Mouse (Mus musculus): ENCODE measurements around the gene Tex26. TPM values are rescaled to one million over a fixed set of nuclear protein-coding genes. Genes with fewer than 3 reads are reported as not detected.

Gene Tex26
- polyA plus RNA-seq, 1 experiment from 2014 or later: 0.30 TPM

DNA sequence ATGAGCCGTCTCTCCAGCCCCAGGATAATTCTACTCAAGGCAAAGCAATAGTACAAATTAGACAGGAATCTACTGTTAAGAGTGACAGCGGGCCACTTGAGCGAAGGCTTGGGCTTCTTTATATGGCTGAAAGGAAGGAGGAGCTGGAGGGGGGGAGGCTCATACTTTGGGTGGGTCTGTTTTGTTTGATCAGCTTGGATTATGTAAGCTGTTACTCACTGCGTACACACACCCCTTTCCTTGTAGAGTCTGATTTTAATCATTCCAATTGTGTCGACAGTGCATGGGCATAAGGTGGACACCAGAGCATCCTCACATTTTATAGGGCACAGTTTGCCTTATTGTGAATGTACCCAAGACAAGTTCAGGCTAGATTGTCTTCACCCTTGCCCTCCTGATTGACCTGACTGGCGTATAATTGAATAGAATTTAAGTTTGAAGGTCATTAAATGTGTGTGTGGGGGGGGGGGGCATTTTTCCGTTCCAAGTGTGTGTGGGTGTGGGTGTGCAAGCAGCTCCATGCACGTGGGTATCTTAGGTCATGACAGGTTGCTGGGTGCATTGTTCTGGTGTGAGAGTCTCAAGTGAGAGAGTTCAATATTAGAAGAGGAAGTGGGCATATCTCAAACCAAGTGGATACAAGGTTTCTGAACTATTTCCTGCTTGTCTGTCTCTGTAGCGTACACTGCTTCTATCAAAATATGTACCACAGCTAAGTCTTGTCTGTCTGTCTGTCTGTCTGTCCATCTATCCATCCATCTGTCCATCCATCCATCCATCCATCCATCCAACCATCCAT, 24.9 kb upstream of the Tex26 start:
- H3K27me3 ChIP-seq (ENCODE audit: low read depth, poor library complexity, severe bottlenecking): peaks cover 45% of the 10 kb centered on the region
- H3K4me3 ChIP-seq: no peak overlapping the region
- 85% methylated on average over 9 of the region's 9 CpGs for whole genome bisulfite sequencing
- DNase-seq (ENCODE audit: low spot score): no peak
- H3K4me1 ChIP-seq: peaks cover 14% of the 10 kb centered on the region
- no peaks in the 10 kb centered on the region for H3K36me3 ChIP-seq
- no peak overlapping the region for H3K27ac ChIP-seq
- no peaks in the 10 kb centered on the region for H3K9me3 ChIP-seq (replicated peaks)

DNA sequence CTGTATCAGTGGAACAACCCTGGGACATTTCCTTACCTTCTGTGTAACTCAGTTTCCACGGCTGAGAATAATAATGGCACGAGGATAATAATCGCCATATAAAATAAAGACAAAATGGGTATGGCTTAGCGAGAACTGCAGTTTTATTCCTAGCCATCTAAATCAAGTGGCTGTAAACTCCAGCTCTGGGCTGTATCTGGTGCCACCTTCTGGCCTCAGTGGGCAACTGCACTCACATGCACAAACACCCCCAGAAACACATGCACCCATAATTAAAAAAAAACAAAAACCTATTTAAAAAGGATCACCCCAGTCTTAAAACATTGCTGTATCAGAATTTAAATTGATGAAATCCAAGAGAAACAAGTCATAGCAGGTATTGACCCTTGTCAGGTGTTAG, 22.1 kb upstream of the Tex26 start:
- no peak for DNase-seq (ENCODE audit: low spot score)
- 95% methylated on average over 4 of the region's 4 CpGs for WGBS
- no peaks in the 10 kb centered on the region for H3K36me3 ChIP-seq

DNA sequence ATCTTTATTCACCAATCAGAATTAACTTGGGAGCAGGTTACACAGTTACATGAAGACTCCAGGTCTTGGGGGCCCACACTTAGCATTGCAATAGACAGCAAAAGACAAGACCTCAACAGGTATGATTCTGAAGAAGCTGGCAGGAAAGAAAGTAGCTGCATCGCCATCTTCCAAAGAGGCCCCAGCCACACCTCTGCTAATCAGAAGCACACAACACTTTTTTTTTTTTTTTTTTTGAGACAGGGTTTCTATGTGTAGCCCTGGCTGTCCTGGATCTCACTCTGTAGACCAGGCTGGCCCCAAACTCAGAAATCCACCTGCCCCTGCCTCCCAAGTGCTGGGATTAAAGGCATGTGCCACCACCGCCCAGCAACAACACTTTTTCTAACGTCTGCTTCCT, 12.9 kb upstream of the Tex26 start:
- Histone ChIP-seq H3K36me3 (no peaks in the 10 kb centered on the region), H3K4me3 (no peak overlapping the region), H3K27me3 (ENCODE audit: low read depth, poor library complexity, severe bottlenecking) (no peaks in the 10 kb centered on the region), H3K4me1 (peaks cover 22% of the 10 kb centered on the region), H3K9me3 (replicated peaks) (no peaks in the 10 kb centered on the region), H3K27ac (no peak overlapping the region)
- no peak for DNase-seq (ENCODE audit: low spot score)
- 91% methylated on average over 3 of the region's 3 CpGs for WGBS

More for the DNA sequence above, 22.1 kb upstream of the Tex26 start:
- H3K4me1 ChIP-seq: no peaks in the 10 kb centered on the region
- no peaks in the 10 kb centered on the region for H3K9me3 ChIP-seq (replicated peaks)
- H3K27ac ChIP-seq: no peak overlapping the region
- H3K27me3 ChIP-seq (ENCODE audit: low read depth, poor library complexity, severe bottlenecking): peaks cover 18% of the 10 kb centered on the region
- H3K4me3 ChIP-seq: no peak overlapping the region

DNA sequence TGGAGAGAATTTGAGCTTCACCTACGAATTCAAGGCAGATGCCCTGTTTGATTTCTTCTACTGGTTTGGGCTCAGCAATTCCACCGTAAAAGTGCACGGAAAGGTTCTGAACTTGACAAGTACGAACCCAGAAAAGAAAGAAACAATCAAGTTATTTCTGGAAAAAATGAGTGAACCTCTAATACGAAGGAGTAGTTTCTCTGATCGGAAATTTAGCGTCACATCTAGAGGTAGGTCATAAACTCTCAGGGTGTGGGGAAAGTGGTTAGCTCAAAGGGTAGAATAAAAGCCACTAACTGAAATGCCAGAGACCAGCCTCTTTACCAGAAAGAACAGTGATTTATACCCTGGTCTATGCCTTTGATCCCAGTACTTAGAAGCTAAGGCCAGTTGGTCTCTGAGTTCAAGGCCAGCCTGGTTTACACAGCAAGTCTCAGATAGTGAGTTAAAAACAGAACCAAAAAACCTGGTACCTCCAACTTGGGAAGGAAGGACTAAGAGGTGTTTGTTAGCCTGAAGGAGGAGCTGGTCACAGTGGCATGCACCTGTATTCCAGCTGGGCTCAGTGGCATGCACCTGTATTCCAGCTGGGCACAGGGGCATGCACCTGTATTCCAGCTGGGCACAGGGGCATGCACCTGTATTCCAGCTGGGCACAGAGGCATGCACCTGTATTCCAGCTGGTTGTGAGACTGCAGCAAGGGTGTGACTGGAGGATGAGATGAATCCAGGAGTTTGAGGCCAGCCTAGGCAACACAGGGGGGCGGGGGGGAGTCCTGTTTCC, 12.0 kb upstream of the Tex26 start:
- Histone ChIP-seq H3K27ac (peak overlapping the region; percentile 90), H3K27me3 (ENCODE audit: low read depth, poor library complexity, severe bottlenecking) (no peaks in the 10 kb centered on the region)
- no peak for DNase-seq (ENCODE audit: low spot score)

DNA sequence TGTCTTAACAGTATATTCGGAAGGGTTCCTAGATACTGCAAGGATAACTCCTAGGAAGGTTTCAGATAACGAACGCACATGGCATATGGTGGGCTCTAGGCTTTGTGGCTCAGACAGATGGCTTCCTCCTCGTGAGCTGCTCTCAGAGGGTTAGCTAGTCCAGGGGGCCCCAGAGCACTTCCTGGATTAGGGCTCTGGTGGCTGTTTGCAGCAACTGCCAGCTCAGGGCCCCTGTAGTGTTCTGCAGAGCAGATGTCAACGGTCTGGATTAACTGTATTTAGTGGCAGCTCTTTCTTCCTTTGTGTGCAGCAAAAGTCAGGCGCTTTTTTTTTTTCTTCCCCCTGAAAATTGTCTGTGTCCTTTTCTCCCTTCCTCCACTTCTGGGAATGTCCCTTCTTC, 11.1 kb upstream of the Tex26 start:
- Histone ChIP-seq H3K9me3 (replicated peaks) (no peaks in the 10 kb centered on the region), H3K36me3 (no peaks in the 10 kb centered on the region), H3K4me1 (peaks cover 22% of the 10 kb centered on the region), H3K27ac (peak overlapping the region; percentile 90), H3K4me3 (peak overlapping the region; percentile 13; the same call in 1 of the 2 replicates), H3K27me3 (ENCODE audit: low read depth, poor library complexity, severe bottlenecking) (no peaks in the 10 kb centered on the region)
- peak; percentile 71 for DNase-seq (ENCODE audit: low spot score)
- WGBS: 9% methylated on average over 6 of the region's 6 CpGs

More for the DNA sequence above, 12.0 kb upstream of the Tex26 start:
- WGBS: 89% methylated on average over 8 of the region's 8 CpGs
- H3K9me3 ChIP-seq (replicated peaks): no peaks in the 10 kb centered on the region
- no peaks in the 10 kb centered on the region for H3K36me3 ChIP-seq
- no peak overlapping the region for H3K4me3 ChIP-seq
- peaks cover 22% of the 10 kb centered on the region for H3K4me1 ChIP-seq

DNA sequence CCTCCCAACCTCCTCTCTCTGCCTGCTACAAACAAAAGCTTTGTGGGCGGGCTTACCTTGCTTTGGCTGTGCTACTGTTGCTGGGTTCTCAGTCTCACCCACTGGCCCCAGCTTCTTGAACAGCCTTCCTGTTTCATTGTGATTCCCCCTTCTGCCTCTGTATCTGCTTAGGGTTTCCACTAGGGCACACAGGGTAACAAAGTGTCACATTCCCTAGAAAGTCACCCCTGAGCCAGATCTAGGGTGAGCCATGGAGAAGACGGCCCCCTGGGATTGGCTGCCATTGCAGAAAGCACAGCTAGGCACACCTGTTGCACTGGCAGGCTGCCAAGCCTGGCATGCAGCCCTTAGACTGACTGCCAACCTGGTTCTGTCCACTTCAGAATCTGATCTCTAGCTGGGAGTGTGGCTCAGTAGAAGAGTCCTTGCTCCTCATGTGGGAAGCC, 10.6 kb upstream of the Tex26 start:
- Histone ChIP-seq H3K27ac (peak overlapping the region; percentile 90), H3K9me3 (replicated peaks) (no peaks in the 10 kb centered on the region), H3K27me3 (ENCODE audit: low read depth, poor library complexity, severe bottlenecking) (no peaks in the 10 kb centered on the region), H3K36me3 (no peaks in the 10 kb centered on the region), H3K4me3 (no peak overlapping the region), H3K4me1 (peaks cover 25% of the 10 kb centered on the region)
- WGBS: 51% methylated on average over 2 of the region's 2 CpGs
- peak; percentile 41 for DNase-seq (ENCODE audit: low spot score)

DNA sequence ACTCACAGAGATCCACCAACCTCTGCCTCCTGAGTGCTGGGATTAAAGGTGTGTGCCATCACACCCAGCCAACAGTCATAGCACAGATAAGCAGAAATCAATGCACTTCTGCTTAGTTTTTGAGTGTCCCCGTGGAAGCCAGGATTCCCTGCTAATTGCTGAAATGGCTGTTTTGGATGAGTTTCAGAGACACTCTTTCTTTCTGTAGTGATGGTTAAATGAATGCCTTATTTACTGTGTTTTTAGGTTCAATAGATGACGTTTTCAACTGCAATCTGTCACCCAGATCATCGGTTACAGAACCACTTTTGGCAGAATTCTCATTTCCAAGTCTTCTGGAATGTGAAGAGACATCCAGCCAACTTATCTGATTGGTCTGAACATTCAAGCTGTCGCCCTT, 9.9 kb upstream of the Tex26 start:
- no peak for DNase-seq (ENCODE audit: low spot score)
- H3K36me3 ChIP-seq: no peaks in the 10 kb centered on the region
- H3K4me1 ChIP-seq: peaks cover 32% of the 10 kb centered on the region
- no peaks in the 10 kb centered on the region for H3K27me3 ChIP-seq (ENCODE audit: low read depth, poor library complexity, severe bottlenecking)
- 81% methylated on average over 4 of the region's 4 CpGs for WGBS
- no peaks in the 10 kb centered on the region for H3K9me3 ChIP-seq (replicated peaks)
- peak overlapping the region; percentile 90 for H3K27ac ChIP-seq
- H3K4me3 ChIP-seq: no peak overlapping the region

DNA sequence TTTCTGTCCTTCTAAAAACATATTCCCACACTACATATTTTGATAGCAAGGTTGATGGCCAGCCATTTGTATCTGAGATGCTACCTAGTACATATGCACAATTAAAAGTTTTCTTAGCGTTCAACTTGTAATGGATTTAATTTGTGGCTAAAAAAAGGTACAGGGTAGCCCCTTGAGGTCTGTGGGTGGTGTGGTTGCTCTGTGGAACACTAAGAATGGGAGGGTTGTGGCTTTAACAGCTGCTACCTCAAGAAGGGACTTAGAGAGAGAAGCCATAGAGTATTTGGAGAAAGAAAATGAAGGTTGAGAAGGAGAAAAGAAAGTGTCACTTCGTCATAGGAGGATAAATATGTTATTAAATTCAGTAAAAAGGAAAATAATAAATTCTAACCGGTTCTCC, 8.5 kb upstream of the Tex26 start:
- Histone ChIP-seq H3K27ac (no peak overlapping the region), H3K36me3 (no peaks in the 10 kb centered on the region), H3K4me3 (no peak overlapping the region), H3K9me3 (replicated peaks) (no peaks in the 10 kb centered on the region), H3K4me1 (peaks cover 32% of the 10 kb centered on the region), H3K27me3 (ENCODE audit: low read depth, poor library complexity, severe bottlenecking) (no peaks in the 10 kb centered on the region)
- 91% methylated on average over 3 of the region's 3 CpGs for WGBS
- no peak for DNase-seq (ENCODE audit: low spot score)

DNA sequence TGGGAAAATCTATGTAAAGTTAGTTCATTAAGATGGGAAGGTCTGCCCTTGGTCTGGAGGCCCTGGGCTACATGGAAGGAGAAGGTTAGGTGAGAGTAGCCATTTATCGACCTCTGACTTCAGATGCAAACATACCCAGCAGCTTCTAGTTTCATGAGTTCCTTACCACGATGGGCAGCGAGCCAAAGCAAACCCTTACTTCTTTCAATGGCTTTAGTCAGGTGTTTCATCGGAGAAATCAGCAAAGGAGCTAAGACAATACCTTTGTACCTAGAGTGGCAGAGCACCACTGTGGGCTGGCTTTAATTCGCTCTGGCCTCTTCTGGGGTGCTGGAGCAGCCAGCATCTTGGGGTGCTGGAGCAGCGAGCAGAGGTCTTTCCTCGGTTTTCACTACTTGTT, 5.8 kb upstream of the Tex26 start:
- no peak for DNase-seq (ENCODE audit: low spot score)
- Histone ChIP-seq H3K36me3 (no peaks in the 10 kb centered on the region), H3K4me1 (peaks cover 25% of the 10 kb centered on the region), H3K27me3 (ENCODE audit: low read depth, poor library complexity, severe bottlenecking) (no peaks in the 10 kb centered on the region), H3K9me3 (replicated peaks) (no peaks in the 10 kb centered on the region), H3K4me3 (no peak overlapping the region), H3K27ac (no peak overlapping the region)
- WGBS: 77% methylated on average over 7 of the region's 7 CpGs

DNA sequence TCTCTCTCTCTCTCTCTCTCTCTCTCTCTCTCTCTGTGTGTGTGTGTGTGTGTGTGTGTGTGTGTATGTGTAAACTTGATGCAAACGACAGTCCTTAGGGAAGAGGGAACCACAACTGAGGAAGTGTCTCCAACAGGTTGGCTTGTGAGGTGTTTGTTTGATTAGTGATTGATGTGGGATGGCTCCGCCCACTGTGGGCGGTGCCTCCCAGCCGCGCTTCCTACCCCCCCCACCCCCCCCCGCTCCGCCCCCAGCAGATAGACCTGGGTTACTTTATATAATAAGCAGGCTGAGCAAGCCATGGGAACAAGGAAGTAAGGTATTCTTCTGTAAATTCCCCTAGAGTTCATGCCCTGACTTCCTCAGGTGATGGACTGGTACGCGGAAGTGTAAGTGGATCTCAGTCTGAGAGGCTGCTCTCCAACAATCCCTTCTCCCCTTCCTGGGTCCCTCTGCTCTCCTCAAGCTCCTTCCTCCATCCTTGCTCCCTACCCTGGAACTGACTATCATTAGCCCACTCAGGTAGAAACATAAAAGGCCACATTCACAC, 5.2 kb upstream of the Tex26 start:
- Histone ChIP-seq H3K27me3 (ENCODE audit: low read depth, poor library complexity, severe bottlenecking) (no peaks in the 10 kb centered on the region), H3K36me3 (no peaks in the 10 kb centered on the region)
- WGBS: 17% methylated on average over 9 of the region's 9 CpGs

DNA sequence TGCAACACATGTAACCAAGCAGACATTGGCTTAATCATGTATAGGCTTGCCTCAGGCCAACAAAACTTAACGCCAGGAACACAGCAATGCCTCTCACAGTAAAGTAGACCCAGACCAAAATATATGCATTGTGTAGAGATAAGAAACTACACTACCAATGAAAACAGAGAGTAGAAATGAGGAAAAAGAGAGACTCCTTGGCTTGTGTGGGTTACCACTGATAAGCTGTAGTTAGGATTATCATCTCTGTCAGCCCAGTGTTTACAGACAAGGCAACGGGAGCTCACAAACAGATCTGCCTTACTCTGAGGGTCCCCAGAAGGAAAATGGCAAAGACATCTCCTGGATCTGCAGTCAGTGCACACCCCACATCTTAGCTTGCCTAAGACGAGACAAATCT, 2.9 kb upstream of the Tex26 start:
- peaks cover 37% of the 10 kb centered on the region for H3K4me1 ChIP-seq
- H3K36me3 ChIP-seq: no peaks in the 10 kb centered on the region
- H3K27ac ChIP-seq: no peak overlapping the region
- H3K4me3 ChIP-seq: no peak overlapping the region
- no peaks in the 10 kb centered on the region for H3K9me3 ChIP-seq (replicated peaks)
- no peaks in the 10 kb centered on the region for H3K27me3 ChIP-seq (ENCODE audit: low read depth, poor library complexity, severe bottlenecking)
- no peak for DNase-seq (ENCODE audit: low spot score)
- WGBS: 81% methylated on average over 3 of the region's 3 CpGs

More for the DNA sequence above, 5.2 kb upstream of the Tex26 start:
- Histone ChIP-seq H3K4me3 (no peak overlapping the region), H3K9me3 (replicated peaks) (no peaks in the 10 kb centered on the region), H3K27ac (no peak overlapping the region), H3K4me1 (peaks cover 23% of the 10 kb centered on the region)
- DNase-seq (ENCODE audit: low spot score): no peak

DNA sequence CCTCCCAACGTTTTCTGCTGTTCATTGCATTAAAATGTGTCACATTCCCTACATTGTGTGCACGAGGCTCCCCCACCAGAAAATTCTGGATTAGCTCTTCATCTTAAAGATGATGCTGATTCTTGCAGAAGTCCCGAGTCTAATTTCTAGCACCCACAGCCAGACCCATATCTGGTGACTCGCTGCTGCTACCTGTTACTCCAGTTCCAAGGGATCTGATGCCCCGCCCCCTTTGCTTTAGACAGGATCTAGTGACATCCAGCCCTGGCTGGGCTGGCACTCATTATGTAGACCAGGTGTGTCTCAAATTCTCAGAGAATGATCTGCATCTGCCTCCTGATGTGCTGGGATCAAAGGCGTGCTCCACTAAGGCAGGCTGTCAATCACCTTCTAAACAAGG, 2.3 kb upstream of the Tex26 start:
- H3K4me1 ChIP-seq: peaks cover 43% of the 10 kb centered on the region
- no peak for DNase-seq (ENCODE audit: low spot score)
- H3K4me3 ChIP-seq: no peak overlapping the region
- no peaks in the 10 kb centered on the region for H3K9me3 ChIP-seq (replicated peaks)
- 76% methylated on average over 6 of the region's 6 CpGs for WGBS
- no peaks in the 10 kb centered on the region for H3K27me3 ChIP-seq (ENCODE audit: low read depth, poor library complexity, severe bottlenecking)
- no peak overlapping the region for H3K27ac ChIP-seq
- H3K36me3 ChIP-seq: no peaks in the 10 kb centered on the region

DNA sequence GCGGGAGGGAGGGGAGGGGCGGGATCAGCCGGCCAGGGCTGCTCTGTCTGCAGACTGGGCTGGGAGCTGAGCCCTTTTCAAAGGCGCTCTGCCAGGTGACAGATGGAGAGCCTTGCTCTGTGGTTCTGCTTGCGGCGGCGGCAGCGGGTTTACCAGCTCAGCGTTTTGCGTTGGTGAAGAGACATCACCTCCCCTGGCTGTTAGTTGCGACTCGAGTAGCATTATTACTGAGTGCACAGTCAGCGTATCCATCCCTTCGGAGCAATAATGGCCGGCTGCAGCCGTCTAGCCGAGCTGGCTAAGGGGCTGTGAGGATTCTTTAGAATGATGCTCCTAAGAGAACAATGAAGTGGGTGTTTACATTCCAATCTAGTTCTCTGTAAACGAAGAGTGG, 717 bp downstream of the Tex26 start:
- H3K27ac ChIP-seq: peak overlapping the region; percentile 83
- peak; percentile 73 for DNase-seq (ENCODE audit: low spot score)
- peak overlapping the region; percentile 59 for H3K4me3 ChIP-seq
- 1% methylated on average over 18 of the region's 18 CpGs for WGBS
- no peaks in the 10 kb centered on the region for H3K27me3 ChIP-seq (ENCODE audit: low read depth, poor library complexity, severe bottlenecking)
- no peaks in the 10 kb centered on the region for H3K36me3 ChIP-seq
- H3K9me3 ChIP-seq (replicated peaks): no peaks in the 10 kb centered on the region
- H3K4me1 ChIP-seq: peaks cover 49% of the 10 kb centered on the region
